Mouse (Mus musculus): ENCODE results near the gene Mmp28. TPM values are rescaled to one million over a fixed set of nuclear protein-coding genes. Genes with fewer than 3 reads are reported as not detected.

The Mmp28 gene
- polyA plus RNA-seq, 1 experiment = 10.2 TPM

GRCm38 (mm10) chr11:83417080-83417479 lies 45.8 kb downstream of the Mmp28 start:
- Histone ChIP-seq H3K4me2 (ENCODE audit: low read depth) (no peak overlapping the region), H3K4me3 (no peak overlapping the region), H3K27me3 (ENCODE audit: control insufficient read depth, insufficient read depth, insufficient read length) (peaks cover 22% of the 10 kb centered on the region), H3ac (ENCODE audit: control insufficient read depth, insufficient read length) (no peak overlapping the region), H3K36me3 (ENCODE audit: control insufficient read depth, insufficient read depth) (no peaks in the 10 kb centered on the region), H3K79me2 (ENCODE audit: control insufficient read depth, insufficient read depth) (no peaks in the 10 kb centered on the region)
- TF ChIP-seq REST (IDR thresholded peaks at IDR 0.05; ENCODE audit: insufficient read depth, insufficient read length) (peak; percentile 81), MYOG (IDR thresholded peaks at IDR 0.05; ENCODE audit: control insufficient read depth in 1 of 3, insufficient read depth in 1 of 3, insufficient read length in 2 of 3, low read depth in 2 of 3) (no peak)

GRCm38 (mm10) chr11:83410510-83410909 lies 52.4 kb downstream of the Mmp28 start:
- H3K79me2 ChIP-seq (ENCODE audit: control insufficient read depth, insufficient read depth) = no peaks in the 10 kb centered on the region
- TF ChIP-seq TCF3 (IDR thresholded peaks at IDR 0.05; ENCODE audit: insufficient read length, low read depth) = no peak
- H3K4me2 ChIP-seq (ENCODE audit: low read depth) = no peak overlapping the region
- peaks cover 33% of the 10 kb centered on the region for H3K27me3 ChIP-seq (ENCODE audit: control insufficient read depth, insufficient read depth, insufficient read length)
- H3K4me3 ChIP-seq = no peak overlapping the region
- no peaks in the 10 kb centered on the region for H3K36me3 ChIP-seq (ENCODE audit: control insufficient read depth, insufficient read depth)
- no peak overlapping the region for H3ac ChIP-seq (ENCODE audit: control insufficient read depth, insufficient read length)

GRCm38 (mm10) chr11:83409792-83410291 lies 53.0 kb downstream of the Mmp28 start:
- Histone ChIP-seq H3K4me3 (no peak overlapping the region), H3K36me3 (ENCODE audit: control insufficient read depth, insufficient read depth) (no peaks in the 10 kb centered on the region), H3K79me2 (ENCODE audit: control insufficient read depth, insufficient read depth) (no peaks in the 10 kb centered on the region), H3ac (ENCODE audit: control insufficient read depth, insufficient read length) (no peak overlapping the region), H3K4me2 (ENCODE audit: low read depth) (no peak overlapping the region), H3K27me3 (ENCODE audit: control insufficient read depth, insufficient read depth, insufficient read length) (peaks cover 33% of the 10 kb centered on the region)
- no peak for TF ChIP-seq POLR2AphosphoS2 (IDR thresholded peaks at IDR 0.05; ENCODE audit: insufficient read length, low read depth)
- no peak for TF ChIP-seq MYOD1 (IDR thresholded peaks at IDR 0.05; ENCODE audit: control insufficient read depth in 1 of 3, insufficient read length in 2 of 3, low read depth in 2 of 3)
- TF ChIP-seq USF1 (IDR thresholded peaks at IDR 0.05; ENCODE audit: low read depth) = no peak
- TF ChIP-seq REST (IDR thresholded peaks at IDR 0.05; ENCODE audit: insufficient read depth, insufficient read length) = no peak
- TF ChIP-seq CEBPB (IDR thresholded peaks at IDR 0.05; ENCODE audit: insufficient read depth, poor library complexity, severe bottlenecking) = no peak
- TF ChIP-seq POLR2A (IDR thresholded peaks at IDR 0.05; ENCODE audit: insufficient read length, low read depth) = no peak
- TF ChIP-seq E2F4 (IDR thresholded peaks at IDR 0.05; ENCODE audit: insufficient read depth) = no peak
- no peak for TF ChIP-seq SRF (IDR thresholded peaks at IDR 0.05; ENCODE audit: control insufficient read depth, insufficient read length, low read depth)
- no peak for TF ChIP-seq MAX (IDR thresholded peaks at IDR 0.05; ENCODE audit: low read depth)
- no peak for TF ChIP-seq MYOG (IDR thresholded peaks at IDR 0.05; ENCODE audit: control insufficient read depth in 1 of 3, insufficient read depth in 1 of 3, insufficient read length in 2 of 3, low read depth in 2 of 3)
- TF ChIP-seq TCF3 (IDR thresholded peaks at IDR 0.05; ENCODE audit: insufficient read length, low read depth) = no peak
- no peak for TF ChIP-seq TCF12 (IDR thresholded peaks at IDR 0.05; ENCODE audit: insufficient read depth, poor library complexity, severe bottlenecking)

GRCm38 (mm10) chr11:83409087-83409754 lies 53.6 kb downstream of the Mmp28 start, which contains the start of gene Rasl10b:
Rasl10b (plus strand) TSS chr11:83409137.
- TF ChIP-seq TCF3 (IDR thresholded peaks at IDR 0.05; ENCODE audit: insufficient read length, low read depth) = no peak
- no peak for TF ChIP-seq MYOG (IDR thresholded peaks at IDR 0.05; ENCODE audit: control insufficient read depth in 1 of 3, insufficient read depth in 1 of 3, insufficient read length in 2 of 3, low read depth in 2 of 3)
- no peak for TF ChIP-seq USF1 (IDR thresholded peaks at IDR 0.05; ENCODE audit: low read depth)
- no peak for TF ChIP-seq CEBPB (IDR thresholded peaks at IDR 0.05; ENCODE audit: insufficient read depth, poor library complexity, severe bottlenecking)
- TF ChIP-seq SRF (IDR thresholded peaks at IDR 0.05; ENCODE audit: control insufficient read depth, insufficient read length, low read depth) = no peak
- no peak for TF ChIP-seq MAX (IDR thresholded peaks at IDR 0.05; ENCODE audit: low read depth)
- no peak for TF ChIP-seq POLR2AphosphoS2 (IDR thresholded peaks at IDR 0.05; ENCODE audit: insufficient read length, low read depth)
- Histone ChIP-seq H3K4me3 (no peak within 1 kb of the TSS), H3K79me2 (ENCODE audit: control insufficient read depth, insufficient read depth) (no peaks in the 10 kb centered on the region), H3ac (ENCODE audit: control insufficient read depth, insufficient read length) (no peak within 1 kb of the TSS), H3K27me3 (ENCODE audit: control insufficient read depth, insufficient read depth, insufficient read length) (peaks cover 33% of the 10 kb centered on the region), H3K4me2 (ENCODE audit: low read depth) (peak within 1 kb of the TSS; percentile 42), H3K36me3 (ENCODE audit: control insufficient read depth, insufficient read depth) (no peaks in the 10 kb centered on the region)

GRCm38 (mm10) chr11:83408242-83408641 lies 54.6 kb downstream of the Mmp28 start:
- no peak overlapping the region for H3K4me2 ChIP-seq (ENCODE audit: low read depth)
- no peaks in the 10 kb centered on the region for H3K79me2 ChIP-seq (ENCODE audit: control insufficient read depth, insufficient read depth)
- peaks cover 28% of the 10 kb centered on the region for H3K27me3 ChIP-seq (ENCODE audit: control insufficient read depth, insufficient read depth, insufficient read length)
- no peak overlapping the region for H3ac ChIP-seq (ENCODE audit: control insufficient read depth, insufficient read length)
- no peak overlapping the region for H3K4me3 ChIP-seq
- peaks cover 5% of the 10 kb centered on the region for H3K36me3 ChIP-seq (ENCODE audit: control insufficient read depth, insufficient read depth)
- no peak for TF ChIP-seq MYOD1 (IDR thresholded peaks at IDR 0.05; ENCODE audit: control insufficient read depth in 1 of 3, insufficient read length in 2 of 3, low read depth in 2 of 3)
- TF ChIP-seq TCF12 (IDR thresholded peaks at IDR 0.05; ENCODE audit: insufficient read depth, poor library complexity, severe bottlenecking) = no peak
